Mouse (Mus musculus) megakaryocyte, embryonic 14.5 days (primary cell): Measurements from ENCODE around the gene Prpsap2.
"Not testable (repeated sequence)": the region's sequence is repeated elsewhere in the genome, so short reads cannot be mapped to it uniquely, and the experiment has no call there.

ENCODE experiments used
- FLI1 ChIP-seq: IDR thresholded peaks from 2 replicates; pipeline ENCODE4 v1.6.1; 2012; ENCODE audit warnings: low read length, inconsistent platforms, mixed read lengths
- GATA1 ChIP-seq: IDR thresholded peaks from 3 replicates; pipeline ENCODE4 v1.6.1; 2012; ENCODE audit warnings: mixed read lengths, low read length, inconsistent platforms, borderline replicate concordance

DNA sequence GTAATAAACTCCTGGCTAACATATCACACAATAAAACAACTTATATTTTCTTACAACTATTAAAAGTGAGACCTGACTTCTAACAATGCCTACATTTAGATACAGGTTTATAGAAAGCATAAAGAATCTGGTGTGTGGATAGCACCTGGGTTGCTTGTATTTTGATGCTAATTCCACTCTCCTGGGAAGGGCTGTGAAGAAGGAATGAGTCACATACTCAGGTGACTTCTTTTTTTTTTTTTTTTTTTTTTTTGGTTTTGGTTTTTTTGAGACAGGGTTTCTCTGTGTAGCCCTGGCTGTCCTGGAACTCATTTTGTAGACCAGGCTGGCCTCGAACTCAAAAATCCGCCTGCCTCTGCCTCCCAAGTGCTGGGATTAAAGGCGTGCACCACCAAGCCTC is 20.6 kb upstream of the Prpsap2 start:
- not testable (repeated sequence) for TF ChIP-seq GATA1, FLI1
